Mouse (Mus musculus) mouse trophoblast stem cell (cell line): ENCODE measurements around the gene Pik3r1.

Experiments used
- in situ Hi-C, 2 experiments: fragments of 300-500 bp; cut with MseI, MboI; formaldehyde crosslinking; loops; 2 replicates in 1 of 2; 3 replicates in 1 of 2; pipeline ENCODE4 v1.15.1; 2025

Gene Pik3r1

DNA sequence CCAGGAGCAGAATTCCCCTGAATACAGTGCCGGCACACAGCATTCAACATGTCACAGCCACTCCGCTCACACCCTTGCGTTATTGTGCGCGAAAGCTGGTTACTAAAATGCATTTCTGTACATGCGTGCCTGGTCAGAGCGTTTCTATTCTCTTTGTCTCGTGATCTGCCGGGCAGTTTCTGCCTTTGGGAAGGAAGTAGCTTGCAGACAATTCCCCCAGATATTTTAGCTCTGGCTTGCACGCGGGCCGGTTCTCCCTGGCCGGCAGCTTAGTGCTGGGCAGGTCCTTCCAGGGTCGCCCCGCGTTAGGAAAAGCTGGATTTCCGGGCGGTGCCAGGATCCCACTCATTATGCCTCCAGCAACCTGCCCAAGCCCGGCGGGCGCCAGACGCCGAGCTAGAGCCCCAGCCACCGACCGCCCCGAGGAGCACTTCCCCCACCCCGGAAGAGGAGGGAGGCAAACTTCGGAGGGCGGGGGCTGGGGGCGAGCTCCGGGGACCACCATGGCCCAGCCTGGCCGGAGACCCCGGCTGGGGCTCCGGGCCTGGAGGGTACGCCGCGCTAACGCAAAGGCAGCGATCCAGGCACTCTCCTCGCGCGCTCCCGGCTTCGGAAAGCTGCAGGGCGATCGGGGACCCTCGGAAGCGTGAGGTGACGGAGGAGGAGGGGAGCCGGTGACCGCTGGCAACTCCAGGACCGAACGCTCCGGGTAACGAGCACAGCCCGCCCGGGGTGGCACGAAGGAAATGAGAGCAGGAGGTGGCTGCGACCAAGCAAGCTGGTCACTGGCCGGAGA is 806 bp downstream of the Pik3r1 start:
- in situ Hi-C loops = no loop called here

DNA sequence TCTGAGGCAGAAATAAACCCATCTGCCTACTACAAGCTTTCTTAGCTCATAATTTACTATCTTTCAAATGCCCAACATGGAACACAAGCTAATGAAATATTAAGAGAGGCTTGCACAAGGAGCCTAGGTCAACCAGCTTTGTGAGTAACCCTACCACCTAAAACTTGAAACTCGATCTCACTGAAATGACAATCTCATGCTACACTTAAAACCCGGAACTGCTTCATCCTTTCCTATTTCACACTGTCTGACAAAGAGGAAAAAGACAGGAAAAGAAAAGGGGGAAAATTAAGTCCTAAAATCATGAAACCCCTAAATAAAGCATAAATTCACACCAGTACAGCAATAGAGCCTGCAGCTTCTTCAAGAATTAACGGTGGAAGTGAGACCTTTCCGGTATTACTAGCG is 1.4 kb downstream of the Pik3r1 start:
- in situ Hi-C loops = no loop called here

DNA sequence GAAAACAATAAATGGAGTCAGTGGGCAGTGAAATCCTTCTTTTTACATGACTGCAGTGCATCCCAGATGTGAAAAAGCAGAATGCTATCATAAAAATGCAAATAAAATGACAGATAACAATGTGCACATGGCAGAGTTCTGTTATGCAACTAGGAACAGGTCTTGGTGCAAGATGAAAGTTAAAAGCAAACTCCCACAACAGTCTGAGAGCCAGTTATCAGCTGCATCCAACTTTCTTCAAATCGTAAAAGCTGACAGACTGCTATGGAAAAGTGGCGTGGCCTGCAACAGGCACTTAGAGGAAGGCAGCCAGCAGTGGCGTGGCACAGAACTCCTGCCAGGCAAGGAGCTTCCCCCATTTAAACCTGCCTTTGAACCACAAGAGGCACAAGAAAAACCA is 2.0 kb downstream of the Pik3r1 start:
- in situ Hi-C loops = no loop called here

DNA sequence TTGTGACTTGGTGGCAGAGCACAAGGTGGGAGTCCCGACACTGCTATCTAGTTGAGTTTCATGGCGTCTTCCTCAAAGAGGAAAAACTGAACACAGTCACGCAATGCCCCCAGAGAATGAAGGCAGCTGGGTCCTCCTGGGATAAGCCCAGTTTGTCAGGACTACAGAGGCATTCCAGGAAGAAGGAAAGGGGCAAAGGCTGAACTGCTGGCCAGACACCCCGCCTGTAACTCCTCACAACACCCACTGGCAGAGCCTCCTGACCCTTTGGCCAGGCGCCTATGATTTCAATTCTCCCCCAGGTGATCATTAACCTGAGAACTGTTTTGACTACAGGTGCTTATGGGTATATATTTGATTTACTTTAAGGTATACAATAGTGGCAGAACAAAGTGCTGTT is 3.9 kb downstream of the Pik3r1 start:
- in situ Hi-C loops = no loop called here

DNA sequence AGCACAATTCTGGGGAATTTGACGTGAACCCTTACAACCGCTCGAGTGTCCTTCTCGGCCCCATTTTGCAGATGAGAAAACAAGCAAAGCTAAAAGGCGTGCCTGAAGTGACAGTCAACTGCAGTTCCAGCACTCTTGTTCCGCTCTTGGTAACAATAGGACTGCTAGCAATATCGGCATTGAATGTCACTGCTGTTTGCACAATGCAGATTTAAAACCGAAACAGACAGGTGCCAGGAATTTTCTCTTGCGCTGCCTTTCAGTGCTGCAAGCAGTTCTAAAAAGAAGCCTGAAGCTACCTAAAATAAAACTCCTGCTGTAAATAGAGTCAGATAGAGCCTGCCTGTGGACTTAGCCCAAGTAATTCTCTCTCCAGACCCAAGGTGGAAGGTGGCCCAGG is 4.3 kb downstream of the Pik3r1 start:
- in situ Hi-C loops = no loop called here

DNA sequence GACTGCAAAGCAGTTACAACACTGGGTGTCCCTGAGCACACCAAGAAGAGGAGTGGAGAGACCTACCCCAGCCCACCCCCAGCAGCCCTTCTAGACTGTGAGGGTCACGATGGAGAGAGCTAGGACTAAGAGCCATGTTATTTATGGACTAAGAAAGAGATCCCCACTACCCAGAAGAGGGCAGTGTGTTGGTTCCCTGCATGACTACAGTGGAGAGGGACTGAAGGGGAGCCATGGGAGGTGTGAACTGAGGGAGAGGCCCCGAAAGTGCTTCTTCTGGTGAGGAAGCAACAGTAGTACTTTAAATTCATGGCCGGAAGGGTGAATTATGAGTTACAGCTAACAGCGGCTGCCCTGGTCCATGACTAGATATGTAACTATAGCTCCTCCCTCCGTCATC is 4.9 kb downstream of the Pik3r1 start:
- in situ Hi-C loops = no loop called here

DNA sequence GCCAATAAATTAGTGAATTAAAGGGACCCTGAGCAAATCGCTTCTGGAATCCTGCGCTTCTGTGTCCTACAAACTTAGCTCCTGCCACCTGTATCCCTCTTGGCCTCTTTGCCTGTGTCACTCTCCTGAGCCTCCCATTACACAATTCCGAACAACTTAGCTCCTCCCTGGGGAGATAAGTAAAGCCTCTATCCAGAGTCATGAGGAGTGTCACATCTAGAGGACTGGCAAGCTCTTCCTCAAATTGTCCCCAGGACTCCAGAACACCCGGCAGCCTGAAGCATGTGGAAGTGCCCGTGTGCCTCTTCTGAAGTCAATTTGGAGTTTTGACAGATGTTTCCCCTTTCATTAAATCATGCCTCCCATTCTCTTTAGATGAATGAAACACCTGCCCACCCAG is 6.4 kb downstream of the Pik3r1 start:
- in situ Hi-C loops = no loop called here

DNA sequence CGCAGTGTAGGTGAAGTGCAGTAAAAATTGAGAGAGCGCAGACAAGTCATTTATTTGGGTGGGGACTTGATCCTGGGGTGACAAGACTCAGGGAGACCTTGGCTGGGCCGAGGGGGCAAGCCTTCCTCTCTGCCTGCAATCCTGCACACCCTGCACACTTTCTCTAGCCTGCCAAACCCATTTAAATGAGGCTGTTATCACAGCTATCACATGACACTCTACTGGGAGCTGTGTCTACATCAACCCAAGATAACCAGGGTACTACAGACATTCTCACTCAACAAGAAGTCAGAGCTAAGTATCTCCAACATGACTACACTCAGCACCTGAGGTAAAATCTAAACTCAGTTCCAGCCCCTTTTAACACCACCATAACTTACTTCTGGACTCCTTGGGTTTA is 7.1 kb downstream of the Pik3r1 start:
- in situ Hi-C loops = no loop called here

DNA sequence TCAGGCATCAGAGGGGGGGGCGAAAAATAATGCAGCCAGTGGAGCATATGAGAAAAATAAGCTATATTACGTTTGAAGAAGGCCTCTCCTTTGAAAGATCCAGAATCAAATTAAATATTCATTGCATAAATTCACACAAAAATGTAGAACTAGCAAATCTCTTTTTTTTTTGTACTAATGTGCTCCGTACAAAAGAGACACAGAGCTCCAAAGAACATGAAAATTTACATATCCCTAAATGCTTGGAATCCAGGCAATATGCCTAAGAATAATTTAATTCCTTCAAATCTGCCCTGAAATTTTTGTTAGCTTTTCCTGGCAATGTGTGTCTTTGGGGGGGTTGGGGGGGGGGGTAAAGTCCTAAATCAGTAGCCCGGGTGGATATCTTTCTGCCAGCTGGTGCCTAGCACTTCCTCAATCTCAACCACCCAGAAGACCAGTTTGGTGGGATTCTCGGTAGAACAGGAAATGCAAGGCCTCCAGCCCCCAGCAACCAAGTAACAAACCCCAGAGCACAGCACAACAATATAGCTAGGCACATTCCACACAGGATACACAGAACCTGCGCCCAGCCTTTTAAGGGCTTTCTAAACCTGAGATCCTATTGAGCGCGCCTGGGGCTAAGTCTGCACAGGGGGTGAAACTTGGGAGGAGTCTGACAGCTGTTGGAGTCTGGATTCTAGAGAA is 7.9 kb downstream of the Pik3r1 start:
- in situ Hi-C loops = no loop called here

DNA sequence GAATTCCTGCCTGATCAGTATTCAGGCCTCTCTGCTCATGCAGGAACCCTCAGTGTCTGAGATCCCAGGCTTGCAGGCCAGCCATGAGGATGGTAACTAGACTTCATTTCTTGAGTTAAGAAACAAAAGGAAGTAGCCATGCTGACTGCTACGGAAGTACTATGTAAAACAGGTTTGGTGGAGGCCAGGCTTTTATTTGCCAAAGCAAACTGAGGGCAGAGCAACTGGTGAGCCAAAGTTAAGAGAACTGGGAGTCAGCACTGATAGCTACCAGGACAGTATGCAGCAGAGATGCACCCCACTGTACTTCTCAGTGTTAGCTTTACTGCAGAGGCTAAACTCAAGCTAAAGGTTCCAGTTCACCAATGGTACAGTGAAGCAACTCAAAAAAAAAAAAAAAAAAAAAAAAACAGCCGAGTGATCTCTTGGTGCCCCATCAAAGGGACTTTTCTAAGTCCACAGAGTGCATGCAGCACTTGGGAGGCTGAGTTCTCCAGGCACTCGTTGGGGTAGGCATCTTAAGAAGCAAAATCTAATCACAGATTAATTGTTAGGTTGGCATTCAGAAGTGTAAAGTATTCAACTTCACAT is 8.6 kb downstream of the Pik3r1 start:
- in situ Hi-C loops = no loop called here

DNA sequence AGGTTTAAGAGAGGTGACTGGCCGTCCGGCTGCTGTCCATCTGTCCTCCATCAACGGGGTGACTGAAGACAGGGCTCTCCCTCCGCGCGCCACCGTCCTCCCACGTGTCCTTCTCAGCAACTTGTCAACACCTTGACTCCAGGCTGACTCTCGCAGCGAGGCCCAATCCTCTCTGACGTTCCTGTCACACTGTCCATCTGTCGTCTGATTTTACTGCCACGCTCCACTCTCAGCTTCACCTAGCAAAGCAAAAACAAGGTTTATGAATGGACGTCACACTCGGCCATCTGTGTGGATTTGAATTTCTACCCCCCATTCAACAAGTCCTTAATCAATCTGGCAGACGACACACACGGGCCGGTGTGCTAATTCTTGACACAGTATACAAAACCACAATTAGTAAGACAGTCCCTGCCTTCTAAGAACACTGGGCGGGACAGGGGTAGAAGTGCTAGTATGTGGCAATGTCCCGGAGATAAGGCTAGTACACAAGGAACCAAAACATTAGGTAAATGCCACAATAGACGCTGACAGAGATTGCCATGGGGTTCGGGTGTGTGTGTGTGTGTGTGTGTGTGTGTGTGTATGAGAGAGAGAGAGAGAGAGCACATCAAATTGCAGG is 10.1 kb downstream of the Pik3r1 start:
- in situ Hi-C loops = no loop called here

DNA sequence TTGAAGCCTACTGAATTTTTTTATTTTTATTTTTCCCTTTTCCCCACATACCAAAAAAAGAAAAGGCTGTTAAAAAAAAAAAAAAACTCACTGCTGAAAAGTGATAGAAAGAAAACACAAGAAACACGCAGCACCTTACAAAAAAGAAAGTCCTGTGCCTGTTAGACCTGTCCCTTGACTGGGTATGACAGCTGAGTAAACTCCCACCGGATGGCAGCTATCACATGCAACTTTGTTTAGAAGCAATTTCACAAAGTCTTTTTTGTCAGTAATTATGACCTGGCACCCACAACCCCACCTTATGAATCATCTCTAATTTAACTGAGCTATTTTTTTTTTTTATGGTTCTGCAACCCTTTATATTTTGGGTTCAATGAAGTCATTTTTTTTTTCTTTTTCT is 12.8 kb downstream of the Pik3r1 start:
- in situ Hi-C loops = no loop called here

DNA sequence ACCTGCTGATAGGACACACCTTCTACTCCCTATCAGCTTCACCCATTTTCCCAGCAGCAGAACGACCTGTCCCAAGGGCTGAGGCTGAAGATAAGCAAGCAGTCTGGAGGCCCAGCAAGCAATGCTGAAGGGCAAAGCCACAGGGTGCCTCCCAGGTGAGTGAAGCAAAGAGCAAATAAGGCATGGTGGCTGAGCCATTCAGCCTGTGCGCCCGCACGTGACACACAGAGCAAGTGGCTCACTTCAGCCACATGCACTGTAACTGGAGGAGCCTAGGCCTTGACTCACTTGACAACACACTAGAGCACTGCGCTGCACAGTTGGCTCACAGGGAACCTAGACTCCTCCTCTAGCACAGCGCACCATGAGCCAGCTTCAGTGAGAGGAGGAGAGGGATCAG is 14.4 kb downstream of the Pik3r1 start:
- in situ Hi-C loops = no loop called here

DNA sequence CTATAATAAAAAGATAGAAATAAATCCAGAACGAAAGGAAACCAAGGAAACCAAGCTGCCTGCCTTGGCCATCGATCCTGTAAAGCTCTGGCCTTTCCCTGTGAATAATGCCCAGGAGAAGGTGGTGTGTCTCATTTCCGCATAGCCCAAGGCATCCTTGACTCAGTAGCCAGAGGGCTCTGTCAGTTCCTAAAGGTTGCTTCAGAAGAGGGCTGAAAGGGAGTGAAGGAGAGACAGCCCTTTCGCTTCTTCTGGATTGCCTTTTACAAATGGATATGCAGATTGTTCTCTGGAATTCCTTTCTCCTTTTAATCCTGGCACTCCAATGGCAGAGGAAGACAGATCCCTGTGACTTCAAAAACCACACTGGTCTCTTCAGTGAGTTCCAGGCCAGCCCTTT is 16.2 kb downstream of the Pik3r1 start:
- in situ Hi-C loops = no loop called here

DNA sequence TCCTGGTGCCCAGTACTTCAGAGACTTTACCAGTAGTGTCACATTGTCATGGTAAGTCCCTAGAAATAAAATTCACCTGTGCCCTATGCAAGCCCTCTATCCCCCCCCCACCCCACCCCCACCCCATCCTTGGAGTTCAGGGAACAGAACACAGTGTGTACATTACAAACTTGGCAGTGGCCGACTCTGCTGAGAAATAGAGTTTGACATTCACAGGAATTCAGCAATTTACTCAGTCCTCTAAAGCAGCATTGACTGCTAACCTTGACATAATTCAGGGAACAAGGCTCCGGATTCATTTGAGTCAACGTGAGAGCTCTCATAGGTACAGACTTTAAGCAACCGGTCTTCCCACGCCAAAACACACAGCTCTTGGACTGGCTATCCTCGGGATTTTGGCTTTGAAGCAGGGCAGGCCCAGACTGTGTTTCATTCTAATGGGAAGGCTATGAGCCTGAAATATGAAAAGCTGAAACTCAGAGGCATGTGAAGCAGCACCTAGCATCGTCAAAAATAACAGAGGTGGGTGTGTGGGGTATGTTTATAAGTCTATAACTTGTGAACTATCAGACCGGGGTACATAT is 21.9 kb downstream of the Pik3r1 start:
- in situ Hi-C loops = loop anchor here (25.0 kb wide), 1 partner anchor 891 kb away; no protein-coding TSS in a partner anchor

DNA sequence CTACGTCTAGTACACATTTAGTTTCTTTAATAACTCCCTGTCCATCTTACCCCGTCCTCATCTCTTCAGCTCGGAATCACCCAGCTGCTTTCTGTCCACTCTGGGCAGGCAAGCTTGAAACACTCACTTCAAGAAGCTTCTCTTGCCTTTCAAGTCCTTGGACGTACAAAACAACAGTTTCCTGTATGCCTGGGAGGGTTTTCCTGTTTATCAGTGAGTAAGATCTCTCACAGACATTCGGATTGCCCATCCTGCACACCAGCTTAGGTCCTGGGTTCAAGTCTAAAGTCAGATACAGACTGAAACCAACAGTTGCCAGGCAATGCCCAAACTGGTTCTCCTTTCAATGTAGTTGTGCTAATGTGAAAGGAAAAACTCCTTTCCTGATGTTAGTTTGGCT is 23.1 kb downstream of the Pik3r1 start:
- in situ Hi-C loops = loop anchor here (25.0 kb wide), 1 partner anchor 892 kb away; no protein-coding TSS in a partner anchor

DNA sequence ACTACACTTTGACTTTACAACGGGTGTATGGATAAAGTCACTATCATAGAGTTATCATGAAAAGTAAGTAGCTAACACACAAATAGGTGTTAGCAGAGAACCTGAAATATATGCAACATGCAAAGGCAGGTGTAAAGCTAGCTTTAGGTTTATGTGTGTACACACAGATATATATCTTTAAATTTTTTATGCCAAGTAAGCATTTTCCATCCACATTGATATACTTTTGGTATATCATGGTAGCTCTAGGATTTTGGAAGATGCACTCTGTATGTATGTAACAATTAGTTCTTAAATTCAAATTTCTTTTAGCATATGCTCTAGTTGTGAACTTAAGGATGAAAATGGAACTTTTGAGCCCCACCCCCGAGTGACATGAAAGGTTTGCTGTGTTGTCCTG is 24.0 kb downstream of the Pik3r1 start:
- in situ Hi-C loops = loop anchor here (25.0 kb wide), 1 partner anchor 893 kb away; no protein-coding TSS in a partner anchor

DNA sequence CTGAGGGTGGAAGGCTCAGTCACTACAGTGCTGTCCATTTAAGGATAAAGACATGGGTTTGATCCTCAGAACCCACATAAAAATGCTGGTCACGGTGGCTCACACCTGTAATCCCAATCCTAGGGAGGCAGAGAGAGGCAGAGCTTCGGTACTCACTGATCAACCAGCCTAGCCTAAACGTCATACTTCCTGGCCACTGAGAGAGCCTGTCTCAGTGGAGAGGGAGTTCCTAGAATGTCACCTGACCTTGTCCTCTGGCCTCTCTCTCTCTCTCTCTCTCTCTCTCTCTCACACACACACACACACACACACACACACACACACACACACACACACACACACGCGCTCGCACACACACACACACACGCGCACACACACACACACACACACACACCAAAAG is 24.8 kb downstream of the Pik3r1 start:
- in situ Hi-C loops = loop anchor here (25.0 kb wide), 1 partner anchor 894 kb away; no protein-coding TSS in a partner anchor

DNA sequence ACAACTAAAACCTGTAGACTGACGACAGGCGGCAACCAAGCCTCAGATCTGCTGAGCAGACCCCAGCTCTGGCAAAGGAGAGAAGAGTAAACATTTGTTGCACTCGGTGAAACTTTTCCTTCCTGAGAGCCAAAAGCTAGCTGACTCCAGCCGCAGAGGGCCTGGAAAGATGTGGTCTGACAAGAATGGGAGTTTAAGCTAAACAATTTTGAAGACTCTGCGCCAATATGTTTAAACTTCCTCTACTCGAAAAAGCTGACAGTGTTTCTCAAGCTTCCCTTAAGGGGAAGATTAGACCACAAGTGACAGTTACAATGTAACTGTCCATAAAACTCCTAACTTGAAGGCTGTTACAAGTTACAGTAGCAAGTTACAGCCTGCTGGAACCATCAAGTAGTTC is 25.4 kb downstream of the Pik3r1 start:
- in situ Hi-C loops = loop anchor here (25.0 kb wide), 1 partner anchor 895 kb away; no protein-coding TSS in a partner anchor

DNA sequence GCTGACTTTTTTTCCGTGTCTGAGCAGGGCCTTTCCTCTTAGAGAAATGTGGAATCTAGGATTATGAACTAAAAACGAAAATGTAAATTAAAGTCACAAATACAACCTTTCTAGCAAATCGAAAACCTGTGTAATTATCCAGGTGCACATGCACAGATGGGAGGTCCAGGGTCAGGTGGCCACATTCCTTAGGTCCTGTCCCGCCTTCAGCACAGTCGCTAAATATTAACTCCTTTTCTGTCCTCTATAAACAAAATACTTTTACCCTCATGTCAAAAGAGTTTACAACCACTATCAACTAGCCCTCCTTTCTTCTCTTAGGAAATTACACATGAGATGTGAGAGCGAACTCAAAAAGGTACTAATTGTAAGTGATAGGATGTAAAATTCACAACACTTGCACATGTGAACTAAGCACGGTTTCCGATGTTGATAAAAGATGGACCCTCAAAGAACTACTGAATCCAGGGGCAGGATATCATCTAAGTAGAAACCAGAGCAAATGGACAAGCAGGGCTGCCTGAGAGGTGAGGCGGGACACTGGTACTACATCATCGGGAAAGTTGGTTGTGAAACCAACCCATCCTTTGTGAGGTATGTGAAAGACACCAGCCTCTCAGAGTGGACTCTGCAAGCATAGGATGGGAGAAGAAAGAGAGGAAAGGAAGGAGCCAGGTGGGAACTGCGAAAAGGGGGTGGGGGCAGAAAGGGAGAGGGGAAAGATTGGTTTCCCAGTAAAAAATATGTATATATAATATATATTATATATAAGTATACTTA is 26.3 kb downstream of the Pik3r1 start:
- in situ Hi-C loops = loop anchor here (25.0 kb wide), 1 partner anchor 896 kb away; no protein-coding TSS in a partner anchor
